Mouse (Mus musculus) heart, adult 11 months (tissue): ENCODE results near the gene Ap2b1.
"Not testable (repeated sequence)": the region's sequence is repeated elsewhere in the genome, so short reads cannot be mapped to it uniquely, and the experiment has no call there.

Source experiments
- DNase-seq: peaks from one replicate; pipeline ENCODE4 v3.0.0; 2022

The Ap2b1 gene

DNA sequence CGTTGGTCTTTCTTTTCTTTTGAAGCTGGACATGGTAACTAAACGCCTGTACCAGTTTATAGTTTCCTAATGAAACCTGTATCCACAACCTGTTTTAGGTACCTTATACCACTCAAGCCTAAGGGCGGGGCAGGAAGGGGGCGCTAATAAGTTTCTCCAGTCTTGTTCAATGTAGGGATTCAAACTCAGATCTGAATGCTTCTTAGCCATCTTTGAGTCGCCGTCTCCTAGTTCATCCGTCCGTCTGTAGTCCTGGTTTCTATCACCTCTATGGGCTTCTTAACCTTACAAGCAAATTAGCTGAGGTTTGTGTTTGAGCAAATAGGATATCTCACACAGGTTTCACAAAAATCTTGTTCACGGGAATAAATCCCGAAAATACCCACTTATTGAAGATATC, 3.3 kb downstream of the Ap2b1 start:
- no peak for DNase-seq

DNA sequence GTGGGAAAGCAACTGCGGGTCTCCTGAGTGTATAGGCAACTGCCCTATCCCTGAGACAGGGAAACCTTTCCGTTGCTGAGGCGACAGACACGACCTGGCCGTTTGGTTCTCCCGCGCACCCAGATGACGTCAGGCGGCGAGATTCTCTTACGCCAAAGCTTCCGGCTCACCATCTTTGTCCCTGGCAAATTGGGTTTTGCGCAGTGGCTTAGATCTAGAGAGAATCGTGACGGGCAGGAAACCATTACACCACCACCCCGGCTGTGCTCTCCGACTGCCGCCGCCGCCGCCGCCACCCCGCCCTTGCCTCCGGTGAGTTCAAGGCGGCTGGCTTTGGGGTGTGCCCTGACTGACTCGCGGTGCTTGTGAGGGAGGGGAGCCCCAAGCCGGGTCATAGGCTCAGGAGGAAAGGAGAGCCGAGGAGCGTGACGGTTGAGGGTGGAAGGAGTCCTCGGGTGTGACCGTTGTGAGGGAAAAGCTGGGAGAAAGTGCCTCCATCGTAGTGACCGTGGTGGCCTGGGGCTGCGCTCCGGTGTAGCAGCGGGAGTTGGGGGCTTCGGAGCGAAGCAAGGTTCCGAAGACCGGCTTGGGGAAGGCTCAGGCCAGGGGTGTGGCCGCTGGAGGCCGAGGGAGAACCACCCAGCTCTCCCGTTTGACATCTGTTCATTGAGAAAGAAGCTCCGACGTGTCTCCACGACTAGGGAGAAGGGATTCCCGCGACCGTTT, 3.9 kb downstream of the Ap2b1 start, which contains the start of gene Pex12:
Gene Pex12 (minus strand): TSS at position 61 of the 726 bp plus-strand sequence.
- peak; percentile 99 for DNase-seq

DNA sequence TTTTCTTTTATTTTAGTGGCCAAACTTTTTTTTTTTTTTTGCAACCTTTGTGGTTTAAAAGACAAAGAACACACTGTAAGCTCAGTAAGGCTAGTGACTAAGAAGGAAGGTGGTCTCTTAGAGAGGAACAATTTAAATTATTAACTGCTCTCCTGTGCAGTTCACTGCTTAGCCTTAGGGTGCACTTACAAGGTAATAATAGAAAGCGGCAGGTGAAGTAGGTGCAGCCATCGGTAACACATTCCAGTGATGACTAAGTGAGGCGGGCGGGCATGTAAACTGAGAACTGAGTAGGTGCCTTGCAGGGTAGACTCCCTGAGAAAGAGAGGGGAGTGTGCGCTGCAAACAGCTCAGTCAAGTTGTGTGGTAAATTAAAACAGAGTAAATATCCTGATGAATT, 4.9 kb downstream of the Ap2b1 start:
- DNase-seq, result no peak

DNA sequence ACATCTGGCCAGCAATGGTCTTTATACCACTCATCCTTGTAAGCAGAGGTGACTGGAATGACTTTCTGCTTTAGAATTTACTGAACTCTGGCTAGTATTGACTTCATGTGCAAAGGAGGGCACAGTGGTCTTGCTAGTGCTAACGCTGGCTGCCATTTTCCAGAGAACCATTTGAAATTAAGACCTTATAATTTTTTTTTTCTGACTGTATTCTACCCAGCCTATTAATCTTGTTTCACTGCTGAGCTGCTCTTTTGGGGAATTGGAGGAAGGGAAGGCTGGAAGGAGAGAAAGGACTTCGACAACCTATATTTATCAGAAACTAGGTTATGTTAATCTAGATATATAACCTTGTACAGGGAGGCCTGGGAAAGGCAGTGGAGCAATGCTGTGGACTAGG, 5.7 kb downstream of the Ap2b1 start:
- DNase-seq, result no peak

DNA sequence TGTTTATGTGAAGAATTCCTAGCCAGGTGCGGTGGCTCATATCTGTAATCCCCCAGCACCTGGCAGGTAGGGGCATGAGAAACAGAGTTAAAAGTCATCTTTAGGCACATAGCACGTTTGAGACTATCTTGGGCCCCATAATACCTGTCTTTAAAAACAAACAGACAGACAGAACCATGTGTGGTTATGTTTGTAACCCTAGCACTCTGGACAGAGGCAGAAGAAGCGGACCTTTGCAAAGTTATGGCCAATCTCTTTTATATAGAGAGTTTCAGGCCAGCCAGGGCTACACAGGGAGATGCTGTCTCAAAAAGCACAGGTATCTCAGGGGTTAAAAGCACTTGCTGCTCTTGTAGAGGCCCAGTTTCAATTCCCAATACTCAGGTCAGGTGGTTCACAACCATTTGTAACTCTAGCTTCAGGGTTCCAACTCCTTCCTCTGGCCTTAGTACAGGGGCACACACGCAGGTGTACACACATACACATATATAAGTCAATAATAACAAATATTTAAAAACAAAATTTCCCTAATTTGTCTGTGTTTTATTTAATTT, 8.0 kb downstream of the Ap2b1 start:
- DNase-seq, result no peak

DNA sequence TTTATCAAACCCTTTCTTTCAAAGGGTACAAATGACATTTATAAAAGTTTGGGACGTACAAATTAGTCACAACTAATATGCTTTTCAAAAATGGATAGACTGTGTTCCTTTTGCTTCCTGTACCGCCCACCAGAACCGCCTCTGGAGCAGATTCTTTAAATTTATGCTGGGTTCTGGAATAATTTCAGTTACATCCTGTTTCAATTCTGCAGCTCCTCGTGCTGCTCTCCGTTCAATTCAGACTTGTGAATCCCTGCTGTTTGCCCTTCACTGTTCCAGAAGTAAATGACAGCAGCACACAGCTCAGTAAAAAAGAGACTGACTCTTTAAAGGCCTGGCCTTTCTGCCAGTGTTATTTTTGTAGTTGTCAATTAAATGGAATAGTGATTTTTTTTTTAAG, 13.6 kb downstream of the Ap2b1 start:
- DNase-seq, result peak; percentile 10

DNA sequence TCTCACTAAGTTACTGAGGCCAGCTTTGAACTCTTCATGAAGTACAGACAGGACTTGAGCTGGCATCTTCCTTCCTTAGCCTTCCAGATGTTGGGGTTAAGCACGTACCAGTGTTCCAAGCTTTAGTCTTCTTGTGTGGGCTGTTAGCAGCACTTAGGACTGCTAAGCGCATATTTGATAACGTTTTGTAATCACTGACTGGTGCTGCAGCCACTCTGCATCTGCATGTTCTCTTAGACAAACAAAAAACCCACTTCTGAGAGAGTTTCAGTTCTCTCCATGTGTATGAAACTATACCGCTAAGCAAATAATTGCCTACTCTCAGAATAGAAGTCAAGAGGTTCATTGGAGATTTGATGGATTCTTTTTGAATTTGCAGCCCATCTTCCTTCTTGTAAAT, 20.2 kb downstream of the Ap2b1 start:
- no peak for DNase-seq

DNA sequence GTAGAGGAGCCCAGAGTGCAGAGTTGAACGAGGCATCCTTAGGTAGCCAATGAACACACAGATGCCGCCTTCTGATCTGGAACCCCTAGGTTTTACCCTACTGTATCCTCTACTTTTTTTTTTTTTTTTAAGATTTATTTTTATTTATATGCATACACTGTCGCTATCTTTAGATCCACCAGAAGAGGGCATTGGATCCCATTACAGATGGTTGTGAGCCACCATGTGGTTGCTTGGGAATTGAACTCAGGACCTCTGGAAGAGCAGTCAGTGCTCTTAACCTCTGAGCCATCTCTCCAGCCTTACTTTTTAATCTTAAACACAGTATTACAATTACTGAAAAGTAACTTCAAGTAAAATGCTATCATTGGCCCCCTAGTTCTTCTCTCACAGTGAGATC, 27.9 kb downstream of the Ap2b1 start:
- DNase-seq, result not testable (repeated sequence)

DNA sequence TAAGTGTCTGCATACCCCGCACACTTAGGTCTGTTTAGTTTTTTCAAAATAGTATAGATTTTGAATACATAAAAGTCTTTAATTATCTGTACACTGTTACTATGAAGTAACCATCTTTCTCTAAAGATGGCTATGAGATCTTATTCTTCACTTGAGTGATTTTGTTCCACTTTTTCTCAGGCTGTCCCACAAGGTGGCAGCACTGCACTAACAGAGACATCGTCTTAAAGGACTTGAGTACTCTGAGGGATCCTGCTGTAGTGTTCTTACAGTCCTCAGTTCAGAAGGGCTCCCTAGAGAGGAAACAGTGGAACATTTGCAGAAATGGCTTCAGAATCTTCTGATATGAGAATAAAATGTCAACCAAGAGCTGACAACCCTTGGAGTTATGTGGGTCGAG, 28.6 kb downstream of the Ap2b1 start:
- DNase-seq, result no peak

DNA sequence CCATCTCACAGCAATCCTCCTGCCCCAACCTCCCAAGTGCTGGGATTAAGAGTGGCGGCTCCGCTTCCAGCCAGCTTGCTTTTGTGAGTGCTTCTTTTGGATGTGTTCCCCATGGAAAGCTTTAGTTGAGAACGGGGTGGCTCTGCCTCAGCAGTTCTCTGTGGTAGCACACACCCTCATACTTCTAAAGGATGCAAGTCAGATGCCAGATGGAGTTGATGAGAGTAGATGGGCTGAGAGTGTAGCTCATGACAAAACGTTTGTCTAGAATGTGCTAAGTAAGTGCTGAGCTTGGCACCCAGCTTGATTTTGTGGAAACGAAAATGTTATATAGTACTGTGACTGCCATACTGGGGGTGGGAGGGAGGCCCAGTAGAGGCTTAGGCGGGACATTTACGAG, 37.0 kb downstream of the Ap2b1 start:
- DNase-seq, result no peak

DNA sequence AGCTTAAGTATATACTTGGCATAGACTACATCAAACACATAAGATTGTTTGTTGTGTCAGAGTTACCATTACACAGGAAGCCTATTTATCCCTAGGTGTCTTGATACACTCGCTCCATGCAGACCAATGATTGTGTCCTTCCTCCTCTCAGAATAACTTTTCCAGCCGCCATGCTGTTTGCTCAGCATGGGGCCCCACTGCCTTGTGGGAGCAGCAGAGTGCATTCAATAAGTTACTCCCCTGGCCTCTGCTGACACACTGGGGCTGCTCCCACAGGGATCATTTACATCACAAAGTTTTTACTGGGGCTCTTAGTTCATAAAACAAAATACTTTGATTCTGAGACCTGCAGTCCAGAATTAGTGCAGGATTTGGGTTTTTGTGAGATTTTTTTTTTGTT, 40.9 kb downstream of the Ap2b1 start:
- DNase-seq, result no peak

DNA sequence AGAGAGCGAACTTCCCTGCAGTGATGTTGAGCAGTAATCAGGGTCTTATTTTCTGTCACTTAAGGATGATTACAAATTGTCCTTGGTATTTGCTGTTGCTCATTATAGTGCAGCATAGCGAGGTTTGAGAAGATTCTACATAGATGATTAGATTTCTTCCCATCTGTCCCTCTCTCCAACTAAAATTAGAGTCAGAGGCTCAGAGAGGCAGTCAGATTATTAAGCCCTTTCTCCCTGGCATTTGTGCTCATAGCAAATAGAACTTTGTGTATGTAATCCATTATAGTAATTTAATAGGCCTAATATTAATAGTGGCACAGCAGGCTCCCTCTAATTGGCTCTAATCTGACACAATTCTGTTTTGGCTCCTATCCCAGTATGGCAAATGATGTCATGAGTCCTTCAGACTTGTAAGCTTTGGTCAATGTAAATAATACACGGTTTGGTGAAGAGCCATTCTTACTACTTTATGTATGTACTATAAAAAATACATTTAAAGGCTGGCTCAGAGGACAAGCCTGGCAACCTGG, 43.0 kb downstream of the Ap2b1 start:
- DNase-seq, result no peak

DNA sequence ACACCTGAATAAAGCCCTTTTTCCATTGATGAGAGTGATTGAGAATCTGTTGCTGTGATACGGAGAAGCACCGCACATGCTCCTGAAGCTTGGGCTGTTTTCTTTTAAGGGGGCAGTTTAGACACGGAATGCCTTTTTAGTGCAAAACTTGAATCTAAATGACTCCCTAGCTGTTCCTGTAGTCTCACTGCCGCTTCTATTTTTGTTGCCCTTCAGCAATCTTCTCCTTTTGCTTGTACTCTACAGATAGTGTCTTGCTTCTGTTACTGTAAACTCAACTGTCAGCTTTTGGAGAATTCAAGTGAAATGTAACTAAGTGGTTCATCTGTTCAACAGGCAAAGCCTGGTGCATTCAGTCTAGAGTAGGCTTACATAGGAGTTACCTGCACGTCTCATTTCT, 56.6 kb downstream of the Ap2b1 start:
- no peak for DNase-seq

DNA sequence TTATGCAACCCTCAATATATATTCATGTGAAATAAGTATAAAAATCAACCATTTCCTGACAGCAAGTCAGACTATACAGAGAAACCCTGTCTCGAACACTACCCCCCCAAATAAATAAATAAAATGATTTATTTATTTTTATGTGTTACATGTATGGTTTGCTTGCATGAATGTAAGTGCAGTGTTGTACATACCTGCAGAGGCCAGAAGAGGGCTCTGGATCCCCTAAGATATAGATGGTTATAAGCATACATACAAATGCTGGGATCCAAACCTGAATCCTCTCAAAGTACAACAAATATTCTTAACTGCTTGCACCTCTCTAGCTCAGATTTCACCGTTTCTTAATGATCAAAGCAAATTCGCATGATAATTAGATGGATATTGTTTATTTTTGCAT, 58.6 kb downstream of the Ap2b1 start:
- DNase-seq, result no peak

DNA sequence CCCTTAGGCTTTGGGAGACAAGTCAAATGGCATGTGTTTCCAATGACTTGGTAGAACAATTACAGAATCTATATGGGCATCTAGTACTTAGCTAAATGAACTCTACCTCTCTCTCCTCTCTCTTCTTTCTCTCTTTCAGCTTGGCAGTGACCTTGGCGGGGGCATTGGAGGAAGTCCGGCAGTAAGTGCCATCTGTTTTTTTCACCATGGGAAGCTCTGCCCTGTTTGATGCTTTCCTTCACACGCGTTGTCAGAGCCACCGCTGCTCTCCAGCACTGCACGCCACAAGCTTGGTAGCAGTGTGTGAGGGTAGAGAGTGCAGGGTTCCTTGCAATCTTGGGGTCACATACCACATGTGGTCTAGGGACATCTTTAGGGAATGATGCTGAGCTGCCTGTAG, 65.8 kb downstream of the Ap2b1 start:
- no peak for DNase-seq

DNA sequence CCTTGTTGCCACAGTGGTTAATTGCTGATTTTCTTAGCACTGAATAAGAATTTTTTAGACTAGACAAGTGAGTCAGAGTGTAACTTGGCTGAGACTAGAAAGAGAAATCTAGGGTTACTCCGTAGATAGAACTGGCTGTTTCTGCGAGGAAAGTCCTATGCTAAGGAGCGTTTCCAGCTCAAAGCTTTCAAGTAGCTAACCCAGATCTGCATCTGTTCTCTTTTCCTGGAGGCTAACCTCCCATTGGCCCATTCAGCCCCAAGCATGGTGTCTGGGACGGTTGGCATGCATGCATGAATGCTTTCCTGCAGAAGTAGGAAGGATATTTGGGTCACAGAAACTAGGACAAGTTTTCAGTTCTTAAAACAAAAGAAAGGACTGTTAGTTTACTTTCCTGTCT, 72.4 kb downstream of the Ap2b1 start:
- no peak for DNase-seq

DNA sequence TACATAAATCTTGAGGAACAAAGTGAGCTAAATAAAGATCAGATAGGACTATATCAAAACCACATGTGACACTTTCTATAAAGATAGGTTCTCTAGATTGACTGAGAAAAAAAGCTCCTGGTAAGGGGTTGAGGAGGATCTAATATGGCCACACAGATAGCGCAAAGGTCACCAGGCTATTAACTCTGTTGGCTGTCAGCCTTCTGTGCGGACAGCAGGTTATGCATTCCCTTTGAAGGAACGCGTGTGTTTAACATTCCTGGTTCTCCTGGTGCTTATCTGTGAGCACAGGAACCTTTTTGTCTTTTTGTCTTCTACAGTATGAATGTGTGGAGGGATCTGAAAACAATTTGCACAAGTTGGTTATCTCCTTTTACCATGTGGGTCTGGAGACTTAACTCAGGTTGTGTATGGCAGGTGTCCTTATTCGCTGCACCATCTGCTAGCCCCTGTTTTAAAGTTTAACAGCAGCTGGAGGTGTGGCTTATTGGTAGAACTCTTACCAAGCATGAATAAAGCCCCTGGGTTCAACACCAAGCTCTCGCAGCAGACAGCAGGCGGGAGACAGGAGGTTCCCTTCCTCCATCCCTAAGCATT, 81.0 kb downstream of the Ap2b1 start:
- DNase-seq, result peak; percentile 56

DNA sequence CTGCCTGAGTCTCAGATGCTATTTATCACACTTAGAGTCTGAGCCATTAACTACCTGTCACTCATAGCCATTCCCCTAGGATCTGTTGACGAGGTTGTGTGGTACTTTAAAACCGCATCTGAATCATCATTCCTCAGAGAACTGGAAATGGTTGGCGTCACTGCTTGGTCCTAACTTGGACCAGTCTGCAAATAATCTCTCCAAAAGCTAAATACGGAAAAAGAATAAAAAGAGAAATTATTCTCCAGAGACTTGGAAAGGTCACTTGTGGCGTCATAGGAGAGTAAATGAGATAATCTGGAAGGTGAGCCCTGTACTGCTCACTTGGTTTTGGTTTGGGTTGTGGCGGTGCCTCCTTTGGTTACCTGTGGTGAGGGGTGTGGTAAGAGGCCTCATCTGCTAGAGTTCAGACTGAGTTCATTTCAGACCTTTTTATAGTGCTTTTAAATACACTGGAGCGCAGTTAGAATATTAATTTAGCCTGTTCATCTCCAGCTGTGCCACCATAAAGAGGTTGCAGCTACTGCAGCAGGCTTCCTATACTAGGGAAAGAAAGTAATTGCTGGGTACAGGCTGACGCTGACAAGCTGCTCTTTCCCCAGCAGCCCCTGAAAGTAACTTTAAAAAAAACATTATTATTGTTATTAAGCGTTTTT, 84.2 kb downstream of the Ap2b1 start:
- DNase-seq, result peak; percentile 37

DNA sequence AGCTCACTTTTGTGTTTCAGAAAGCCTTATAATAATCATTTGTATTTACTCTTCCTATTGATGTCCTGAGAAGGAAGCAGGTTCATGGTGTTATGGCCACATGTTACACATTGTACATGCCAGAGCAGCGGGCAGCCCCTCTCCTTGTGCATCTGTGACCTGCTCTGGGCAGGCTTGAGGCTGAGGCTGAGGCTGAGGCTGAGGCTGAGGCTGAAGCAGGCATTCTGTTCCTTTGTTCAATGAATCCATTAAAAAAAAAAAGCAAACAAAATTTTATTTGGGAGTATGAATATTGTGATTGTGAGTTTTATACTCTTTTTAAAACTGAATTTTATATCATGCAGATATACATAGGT, 84.7 kb downstream of the Ap2b1 start:
- peak; percentile 17 for DNase-seq

DNA sequence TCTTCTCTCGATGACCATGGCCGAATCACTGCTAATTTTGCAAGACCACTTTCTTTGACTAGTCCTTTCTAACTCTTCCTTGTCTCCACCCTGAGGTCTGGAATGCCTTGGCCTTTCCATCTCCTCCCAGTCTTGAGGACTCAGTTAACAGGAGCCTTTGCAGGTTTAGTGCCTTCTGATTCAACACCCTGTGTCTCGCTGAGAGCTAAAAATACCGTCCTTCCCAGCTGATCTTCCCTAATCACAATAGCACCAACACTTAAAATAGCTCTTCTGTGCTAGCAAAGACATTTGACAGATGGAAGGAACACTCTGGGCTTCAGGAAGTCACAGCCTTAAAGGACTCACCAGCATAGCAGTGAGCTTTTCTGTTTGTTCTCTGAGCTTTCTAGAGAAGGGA, 94.2 kb downstream of the Ap2b1 start:
- peak; percentile 92 for DNase-seq

DNA sequence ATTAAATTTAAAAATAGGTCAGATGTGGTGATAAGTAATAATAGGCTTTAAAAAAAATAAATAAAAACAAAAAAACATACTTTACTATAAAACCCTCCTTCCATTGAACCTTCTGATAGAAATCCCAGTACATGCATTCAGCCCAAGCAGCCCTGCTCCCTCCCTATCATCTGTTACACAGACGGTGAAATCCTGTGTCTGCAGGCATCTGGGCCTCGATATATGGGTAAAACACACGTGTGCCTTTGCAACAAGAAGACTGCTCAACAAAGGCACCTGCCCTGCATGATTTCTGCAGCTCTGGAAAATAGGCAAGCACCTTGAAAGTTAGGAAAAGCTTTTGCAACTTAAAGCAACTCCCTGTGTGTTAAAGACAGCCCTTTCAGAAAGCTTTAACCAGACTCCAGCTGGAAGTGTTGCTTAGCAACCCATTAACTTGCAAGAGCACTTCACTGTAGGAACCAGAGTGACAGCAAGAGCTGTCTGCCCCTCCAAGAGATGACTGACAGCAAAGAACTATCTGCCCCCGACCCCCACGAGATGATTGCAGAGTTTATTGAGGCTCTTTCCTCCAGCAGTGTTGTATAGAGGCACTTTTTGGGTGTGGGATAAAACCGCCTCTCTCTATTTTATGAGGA, 96.1 kb downstream of the Ap2b1 start:
- no peak for DNase-seq

DNA sequence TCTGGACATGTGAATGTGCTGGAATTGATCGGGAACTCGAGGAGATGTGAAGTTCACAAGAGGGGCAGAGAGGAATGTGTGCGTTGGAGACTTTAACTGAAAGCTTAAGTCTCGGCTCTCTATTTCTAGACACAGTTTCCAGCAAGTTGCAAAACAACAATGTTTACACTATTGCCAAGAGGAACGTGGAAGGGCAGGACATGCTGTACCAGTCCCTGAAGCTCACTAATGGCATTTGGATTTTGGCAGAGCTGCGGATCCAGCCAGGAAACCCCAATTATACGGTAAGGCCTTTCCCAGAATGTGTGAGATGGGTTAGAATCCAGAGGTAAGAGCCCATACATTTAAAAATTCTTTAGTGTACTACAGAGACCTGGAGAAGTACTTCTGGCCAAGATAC, 98.8 kb downstream of the Ap2b1 start:
- peak; percentile 87 for DNase-seq

DNA sequence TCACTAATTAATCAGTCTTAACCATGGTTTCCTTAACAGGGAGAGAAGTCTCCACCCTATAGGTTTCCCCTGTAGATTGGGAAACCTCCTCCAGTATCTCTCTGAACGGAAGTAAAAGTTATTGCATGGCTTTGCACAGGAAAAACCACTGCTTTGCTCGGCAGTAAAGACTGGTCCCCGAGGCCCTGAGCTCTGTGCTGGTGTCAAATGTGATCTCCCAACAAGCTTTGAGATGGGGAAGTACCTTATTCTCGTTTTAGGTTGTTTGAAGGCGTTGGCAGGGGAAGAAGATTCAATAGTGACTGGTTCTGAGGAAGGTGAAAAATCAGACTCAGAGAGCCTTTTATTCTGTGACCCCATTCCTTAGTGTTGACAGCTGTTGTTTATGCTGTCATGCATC, 99.9 kb downstream of the Ap2b1 start:
- DNase-seq, result no peak
